Mouse (Mus musculus) cerebellum, postnatal 36 days (tissue): Measurements from ENCODE around the gene Zdhhc1.

Source experiments
- DNase-seq, 2 experiments: peaks; one replicate each; pipeline ENCODE4 v3.0.0; 2021 to 2022; ENCODE audit warnings: mixed read lengths in 2 of 2

Zdhhc1 gene

DNA sequence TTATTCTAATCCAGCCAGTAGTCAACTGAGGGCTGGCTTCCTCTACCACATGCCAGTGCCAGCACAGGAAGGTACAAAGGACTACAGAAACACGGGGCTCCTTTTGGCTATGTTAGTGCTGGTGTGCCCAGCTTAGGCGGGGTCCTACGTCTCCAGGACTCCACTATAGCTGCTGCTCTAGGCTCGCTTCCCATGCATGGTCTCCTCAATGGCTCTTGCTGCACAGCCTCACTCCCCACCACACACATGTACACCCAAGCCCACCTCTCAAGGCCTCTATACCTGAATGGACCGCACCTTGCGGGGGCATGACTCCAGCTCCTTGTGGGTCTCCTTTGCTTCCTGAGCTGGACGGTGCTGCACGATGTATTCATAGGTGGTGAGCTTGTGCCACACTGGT is 21.0 kb downstream of the Zdhhc1 start:
- DNase-seq, result no peak

DNA sequence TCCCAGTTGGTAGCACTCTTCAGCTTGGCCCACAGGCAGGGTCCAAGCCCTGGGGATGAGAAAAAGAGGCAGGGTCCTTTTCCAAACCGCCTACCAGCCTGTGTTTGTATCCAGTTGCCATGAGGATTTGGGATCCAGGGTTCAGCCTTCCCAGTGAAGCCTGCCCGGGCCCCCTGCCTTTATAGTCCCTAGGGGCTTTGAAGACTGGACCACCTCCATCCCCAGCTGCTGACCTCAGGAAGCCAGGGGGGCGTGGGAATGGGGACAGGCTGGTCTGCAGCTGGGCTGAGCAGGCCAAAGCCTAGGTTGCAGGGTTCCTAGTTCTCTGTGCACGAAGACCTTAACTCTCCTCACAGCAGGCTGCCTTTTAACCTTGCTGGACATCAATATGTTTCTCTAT is 21.4 kb downstream of the Zdhhc1 start:
- no peak for DNase-seq

DNA sequence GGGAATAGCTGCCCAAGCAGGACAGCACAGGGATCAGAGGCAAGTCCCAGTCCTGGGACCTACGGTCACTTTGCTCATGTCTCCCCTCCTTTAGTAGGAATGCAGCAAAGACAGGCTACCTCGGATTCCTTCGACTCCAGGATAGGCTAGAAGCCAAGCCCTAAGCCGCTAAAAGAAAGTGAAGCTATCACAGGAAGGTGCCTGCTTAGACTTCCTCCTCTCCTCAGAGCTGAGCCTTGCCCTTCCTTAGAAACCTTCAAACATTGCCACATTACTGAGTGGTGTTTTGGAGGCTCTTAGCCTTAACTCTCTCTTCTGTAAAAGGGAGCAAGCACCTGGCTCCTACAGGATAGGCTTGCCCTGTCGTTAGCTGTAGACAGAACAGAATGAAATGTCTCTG is 22.0 kb downstream of the Zdhhc1 start:
- no peak for DNase-seq

DNA sequence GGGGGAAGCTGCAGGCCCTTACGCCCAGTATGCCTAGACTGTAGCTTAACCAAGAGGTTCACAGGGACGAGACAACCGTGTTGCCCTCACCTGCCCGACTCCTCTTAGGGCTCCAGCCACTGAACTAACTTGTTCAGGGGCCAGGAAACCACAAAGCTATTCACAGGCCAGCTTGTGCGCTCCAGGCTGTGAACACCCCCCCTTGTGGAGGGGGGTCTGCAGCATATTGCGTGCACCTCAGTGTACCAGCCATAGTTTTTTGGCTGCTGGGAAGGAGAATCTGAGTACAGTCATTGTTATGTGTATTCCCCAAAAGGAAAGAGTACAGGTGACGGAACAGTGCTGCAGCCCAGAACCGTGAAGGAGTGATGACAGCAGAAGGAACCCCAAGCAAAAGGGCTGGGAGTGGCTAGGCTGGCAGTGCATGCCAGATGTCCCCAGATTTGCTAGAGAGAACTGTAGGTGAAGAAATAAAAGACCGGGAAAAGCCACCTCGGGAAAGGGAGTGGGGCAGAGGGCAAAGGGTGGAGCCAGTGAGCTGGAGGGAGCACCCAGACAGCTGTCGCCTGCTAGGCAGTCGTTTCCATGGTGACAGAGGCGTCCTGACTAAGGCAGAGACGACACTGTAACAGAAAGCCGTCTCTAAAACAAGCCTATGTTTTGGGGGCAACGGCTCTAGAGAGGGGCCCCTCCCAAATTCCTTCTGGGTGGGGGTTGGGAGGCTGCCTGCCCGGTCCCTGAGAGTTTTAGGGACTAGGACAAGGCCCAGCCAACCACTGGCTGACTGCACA is 22.7 kb downstream of the Zdhhc1 start:
- DNase-seq, result no peak

DNA sequence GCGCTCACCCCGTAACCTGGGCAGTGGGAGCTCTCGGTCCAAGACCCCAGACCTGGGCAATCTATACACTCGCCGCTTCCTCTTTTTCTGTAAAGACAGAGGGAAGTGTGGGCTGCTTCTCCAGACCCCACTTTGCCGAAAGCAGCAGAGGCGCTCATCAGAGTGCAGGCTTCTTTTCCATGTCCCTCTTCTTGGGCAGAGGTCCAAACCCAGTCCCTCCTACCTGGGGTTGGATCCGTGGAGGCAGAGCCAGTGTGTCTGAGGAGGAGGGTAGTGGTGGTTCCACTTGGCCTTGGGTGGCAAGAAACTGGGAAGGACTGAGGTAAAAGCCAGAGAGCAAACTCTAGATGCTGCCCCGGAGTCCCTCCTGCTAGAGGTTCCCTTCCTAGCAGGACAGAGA is 23.7 kb downstream of the Zdhhc1 start:
- no peak for DNase-seq

DNA sequence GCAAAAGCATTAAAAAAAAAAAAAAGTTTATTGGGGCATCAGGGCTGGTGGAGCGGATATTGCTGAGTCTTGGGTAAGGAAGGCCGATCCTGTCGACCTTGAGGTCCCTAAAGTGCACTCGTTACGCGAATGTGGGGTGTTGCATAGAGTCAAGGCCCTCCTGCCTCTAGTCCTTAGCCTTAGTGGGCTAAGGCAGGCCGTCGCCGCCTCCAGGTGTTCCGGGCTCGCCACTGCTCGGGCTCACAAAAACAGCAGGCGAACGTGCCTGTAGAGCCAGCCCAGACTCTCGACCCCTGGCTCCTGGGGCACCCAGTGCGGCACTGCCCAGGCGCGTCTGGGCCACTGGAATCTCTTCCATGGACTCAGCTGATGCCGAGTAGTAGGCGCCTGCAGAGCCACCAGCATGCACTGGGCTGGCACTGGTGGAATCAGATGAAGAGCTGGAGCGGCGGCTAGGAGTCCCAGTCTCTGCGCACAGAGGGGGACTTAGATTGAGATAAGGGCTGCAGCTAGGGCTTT is 24.2 kb downstream of the Zdhhc1 start:
- no peak for DNase-seq

DNA sequence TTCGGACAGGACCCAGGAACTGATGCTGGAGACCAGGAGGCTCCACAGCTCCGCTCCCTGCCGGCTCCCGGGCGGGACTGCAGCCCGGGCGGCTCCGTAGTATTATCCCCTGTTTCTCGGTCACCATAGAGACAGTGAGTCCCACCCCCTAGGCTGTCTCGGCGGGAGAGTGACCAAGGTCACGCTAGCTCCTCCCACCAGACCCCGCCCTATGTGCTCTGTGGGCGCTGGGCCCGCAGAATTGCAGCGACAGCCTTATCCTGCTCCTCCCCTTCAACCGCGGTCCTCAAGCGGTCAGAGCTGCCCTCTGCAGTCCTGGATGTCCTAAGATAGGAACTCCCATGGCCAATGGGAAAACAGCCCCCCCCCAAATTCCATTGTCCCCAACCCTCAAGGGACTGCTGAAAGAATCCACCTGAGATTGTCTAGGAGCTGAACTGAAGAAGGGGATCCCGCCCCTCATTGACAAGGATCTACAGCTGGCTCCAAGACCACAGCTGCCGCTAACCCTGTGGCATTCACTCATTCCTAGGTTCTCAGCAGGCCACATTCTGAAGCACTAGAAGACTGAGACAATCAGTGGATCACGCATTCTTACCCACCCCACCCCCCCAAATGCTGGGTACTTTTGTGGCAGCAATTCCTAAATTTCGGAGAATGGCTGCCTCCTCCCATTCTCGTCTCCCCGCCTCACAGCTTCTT is 25.2 kb downstream of the Zdhhc1 start, which contains the start of gene Tppp3:
Gene Tppp3 (minus strand): TSS at position 213 of the 702 bp plus-strand sequence.
- peak; percentile 87 to 91 for DNase-seq

DNA sequence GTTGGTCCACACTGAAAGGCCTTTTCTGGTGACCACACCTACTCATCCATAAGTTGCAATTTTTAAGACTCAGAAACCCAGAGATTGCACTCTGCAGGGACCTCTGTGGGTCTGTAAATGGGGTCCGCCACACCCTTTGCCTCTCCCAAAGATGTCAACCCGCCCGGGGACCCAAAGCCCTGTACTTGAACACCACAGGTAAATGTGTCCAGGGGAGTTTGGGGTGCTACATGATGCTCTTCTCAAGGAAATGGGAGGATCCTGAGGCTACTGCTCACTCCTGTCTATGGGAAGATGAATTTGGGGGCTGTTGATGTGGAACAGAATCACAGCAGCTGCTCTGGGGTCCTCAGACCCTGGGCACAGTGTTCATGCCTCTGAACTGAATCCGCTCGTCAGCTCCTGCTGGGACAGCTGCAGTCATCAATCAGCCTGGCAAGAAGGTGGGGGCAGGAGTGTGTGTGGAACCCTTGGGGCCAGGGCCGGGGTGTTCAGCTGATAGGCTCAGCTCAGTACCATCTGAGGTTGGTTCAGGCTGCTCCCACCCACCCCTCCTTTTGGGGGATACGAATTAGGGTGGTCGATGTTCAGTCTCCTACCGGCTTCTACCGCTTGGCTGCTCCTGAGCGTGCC is 25.9 kb downstream of the Zdhhc1 start:
- peak in 1 of 2 experiments; percentile 22 for DNase-seq

DNA sequence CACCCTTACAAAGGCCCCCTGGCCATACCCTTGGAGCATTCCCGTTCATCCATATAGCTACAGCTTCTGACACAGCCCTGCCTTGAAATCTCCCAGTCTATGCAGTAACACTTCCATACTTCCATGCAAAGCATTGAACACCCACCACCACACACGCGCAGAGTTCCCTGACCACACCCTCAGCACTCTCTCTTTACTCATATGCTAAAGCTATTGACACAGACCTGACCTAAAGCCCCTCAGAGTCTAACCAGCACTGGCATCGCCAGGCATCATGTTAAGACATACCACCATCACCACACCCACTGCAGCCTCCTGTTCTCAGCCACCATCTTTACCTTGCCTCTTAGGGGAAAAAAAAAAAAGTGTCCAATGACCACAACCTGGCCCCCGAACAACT is 26.4 kb downstream of the Zdhhc1 start:
- no peak for DNase-seq

DNA sequence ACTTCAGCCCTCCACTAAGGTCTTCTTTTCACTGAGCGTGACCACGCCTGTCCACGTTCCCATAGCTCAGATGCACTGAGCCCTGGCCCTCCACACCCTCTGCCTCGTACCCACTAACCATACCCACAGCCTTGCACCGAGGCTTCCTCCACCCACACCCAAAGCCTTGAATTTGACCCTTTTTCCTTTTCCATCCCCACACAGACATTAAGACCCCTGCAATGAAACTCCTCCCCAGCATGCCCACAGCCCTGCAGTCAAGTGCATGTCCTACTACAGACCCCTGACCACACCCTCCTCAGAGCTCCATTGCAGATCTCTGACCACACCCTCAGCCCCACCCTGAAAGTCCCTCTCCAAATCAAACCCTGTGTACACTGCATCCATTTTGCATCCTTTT is 26.9 kb downstream of the Zdhhc1 start:
- DNase-seq, result no peak

DNA sequence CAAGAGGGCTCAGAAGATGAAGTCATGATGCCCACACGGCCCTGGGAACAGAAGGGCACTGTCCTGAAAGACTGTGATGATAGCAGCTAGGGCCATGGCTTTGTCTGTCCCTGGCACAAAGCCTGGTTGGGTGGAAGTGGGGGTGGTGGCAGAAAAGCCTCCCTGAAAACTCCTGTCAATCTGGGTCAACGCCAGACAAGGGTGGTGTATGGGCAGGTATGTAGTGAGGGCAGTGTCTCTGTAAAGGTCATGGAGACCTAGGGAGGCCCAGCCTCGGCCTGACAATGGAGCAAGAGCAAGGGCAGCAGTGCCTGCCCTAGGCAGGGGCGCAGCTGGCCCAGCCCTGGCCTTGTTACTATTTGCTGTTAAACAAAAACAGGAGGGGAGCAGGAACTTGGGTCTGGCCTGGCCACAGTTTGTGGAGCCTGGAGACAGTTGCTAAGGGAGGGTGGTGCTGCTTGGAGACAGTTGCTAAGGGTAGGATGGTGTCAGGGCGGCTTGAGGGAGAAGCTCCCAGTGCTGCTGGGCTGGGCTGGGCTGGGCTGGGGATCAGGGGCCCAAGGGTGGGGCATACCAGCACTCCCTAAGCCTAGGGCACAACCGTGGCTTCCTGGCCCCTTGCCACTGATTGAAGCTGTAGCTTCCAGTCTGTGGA is 27.5 kb downstream of the Zdhhc1 start:
- DNase-seq, result peak; percentile 64 to 68

DNA sequence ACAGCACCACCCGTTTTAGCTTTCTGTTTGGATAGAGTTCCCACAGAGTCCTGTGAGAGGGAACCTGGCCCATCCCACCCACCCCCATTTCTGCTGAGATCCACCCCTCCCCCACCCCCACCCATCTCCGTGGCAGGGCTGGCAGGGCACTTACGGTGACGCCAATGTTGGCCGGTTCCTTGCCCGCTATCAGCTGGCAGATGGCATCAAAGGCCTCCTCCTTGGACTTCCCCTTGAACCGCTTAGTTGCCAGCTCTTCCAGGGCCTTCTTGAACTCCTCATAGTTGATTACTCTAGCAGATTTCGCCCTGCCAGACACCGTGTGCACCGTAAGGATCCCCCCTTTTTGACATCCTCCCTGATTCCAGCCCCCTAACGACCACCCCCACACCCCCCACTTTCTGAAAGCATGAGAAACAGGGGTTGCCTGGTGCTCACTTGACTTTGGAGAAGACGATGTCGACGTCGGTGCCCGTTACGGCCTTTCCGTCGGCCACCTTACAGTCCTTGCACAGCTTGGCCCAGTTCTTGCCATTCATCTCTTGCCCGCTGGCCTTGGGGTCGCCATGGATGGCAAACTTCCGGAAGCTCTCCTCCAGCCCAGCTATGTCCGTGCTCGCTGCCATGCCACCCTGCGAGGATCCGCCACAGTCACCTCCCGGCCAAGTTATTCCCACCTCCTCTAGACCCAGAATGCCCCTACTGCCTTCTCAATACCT is 28.5 kb downstream of the Zdhhc1 start:
- peak; percentile 47 to 56 for DNase-seq

DNA sequence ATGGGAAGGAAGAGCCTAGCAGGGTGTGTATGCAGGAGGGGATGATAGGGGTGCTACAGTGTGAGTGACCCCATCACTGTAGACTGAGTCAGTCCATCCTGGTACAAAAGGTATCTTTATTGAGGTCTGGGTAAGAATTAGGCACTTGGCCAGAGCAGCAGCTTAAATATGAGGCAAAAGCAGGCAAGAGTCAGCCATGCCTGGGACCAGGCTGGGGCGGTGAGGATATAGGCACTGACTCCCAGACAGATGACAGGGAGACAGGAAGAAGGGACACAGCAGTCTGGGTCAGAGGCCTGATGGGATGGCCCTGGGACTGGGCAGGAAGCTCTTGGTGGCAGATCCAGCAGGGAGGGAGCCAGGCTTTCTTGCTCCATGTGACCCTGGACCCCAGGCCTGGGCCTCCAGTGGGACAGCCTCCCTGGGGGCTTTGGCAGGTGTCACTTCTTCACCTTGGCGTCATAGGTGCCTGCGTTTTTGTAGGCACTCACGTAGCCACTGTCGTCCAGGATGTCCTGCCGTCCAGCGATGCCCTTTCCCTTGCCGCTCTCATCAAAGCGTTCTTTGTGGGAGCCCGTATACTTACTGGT is 29.2 kb downstream of the Zdhhc1 start:
- peak in 1 of 2 experiments; percentile 39 for DNase-seq

DNA sequence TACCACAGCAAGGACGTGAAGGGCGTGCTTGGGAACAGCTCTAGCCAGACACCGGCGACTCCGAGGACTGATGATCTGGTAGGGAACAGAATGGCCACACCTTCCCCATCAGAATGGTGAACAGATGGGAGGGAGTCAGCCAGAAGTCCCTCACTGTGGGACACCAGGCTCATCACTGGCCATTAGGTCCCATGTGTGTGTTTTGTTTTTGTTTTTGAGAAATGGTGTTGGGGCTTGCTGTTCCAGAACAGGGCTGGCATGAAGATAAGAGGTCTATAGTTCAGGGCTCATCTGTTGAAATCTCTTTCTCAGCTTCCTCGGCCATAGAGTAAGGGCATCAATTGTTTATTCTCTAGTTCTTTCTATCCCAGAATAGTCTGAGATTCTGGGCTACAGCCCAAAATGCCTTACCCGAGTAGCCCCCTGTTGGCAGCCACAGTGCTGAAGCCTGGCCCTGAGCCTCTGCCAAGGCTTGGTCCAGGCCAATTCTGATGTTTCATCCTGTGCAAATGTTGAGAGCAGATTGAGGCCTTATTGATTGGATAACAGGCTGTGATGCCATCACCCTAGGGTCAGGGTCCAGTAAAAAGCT is 29.9 kb downstream of the Zdhhc1 start:
- peak; percentile 82 to 85 for DNase-seq

DNA sequence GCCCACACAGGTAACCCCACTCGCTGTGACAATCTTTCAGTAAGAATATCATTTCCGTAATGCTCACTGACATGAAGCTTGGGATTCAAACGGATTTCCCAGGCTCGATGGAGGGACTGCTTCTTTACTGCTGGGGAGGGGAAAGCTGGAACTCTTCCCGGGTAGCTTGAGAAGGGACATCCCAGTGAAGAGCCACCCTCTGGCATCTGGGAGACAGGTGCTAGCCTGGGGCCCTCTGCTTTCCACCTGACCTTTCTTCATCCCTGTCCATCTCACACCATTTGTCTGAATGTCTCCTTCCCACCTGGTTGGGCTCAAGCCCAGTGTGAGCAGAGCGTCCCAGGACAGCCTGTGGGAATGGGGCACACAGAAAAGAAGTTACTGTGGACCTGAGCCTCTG is 30.5 kb downstream of the Zdhhc1 start:
- no peak for DNase-seq

DNA sequence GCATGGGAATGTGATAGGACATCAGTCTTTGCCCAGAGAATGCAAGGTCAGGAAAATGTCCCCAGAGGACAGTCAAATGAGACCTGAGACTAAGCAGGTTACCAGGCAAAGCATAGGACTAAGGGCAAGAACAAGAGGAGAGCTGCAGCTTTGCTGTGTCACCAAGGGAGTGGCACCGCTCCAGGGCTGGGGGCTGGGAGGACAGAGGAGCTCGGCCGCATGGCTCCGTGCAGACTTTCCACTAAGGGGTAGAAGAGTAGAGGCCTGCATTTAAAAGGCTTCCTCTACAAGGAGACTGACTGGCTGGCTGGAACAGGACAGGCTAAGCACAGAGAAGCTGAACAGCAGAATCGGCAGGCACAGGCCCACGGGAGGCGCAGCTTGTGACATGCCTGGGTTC is 32.1 kb downstream of the Zdhhc1 start:
- peak in 1 of 2 experiments; percentile 56 for DNase-seq

DNA sequence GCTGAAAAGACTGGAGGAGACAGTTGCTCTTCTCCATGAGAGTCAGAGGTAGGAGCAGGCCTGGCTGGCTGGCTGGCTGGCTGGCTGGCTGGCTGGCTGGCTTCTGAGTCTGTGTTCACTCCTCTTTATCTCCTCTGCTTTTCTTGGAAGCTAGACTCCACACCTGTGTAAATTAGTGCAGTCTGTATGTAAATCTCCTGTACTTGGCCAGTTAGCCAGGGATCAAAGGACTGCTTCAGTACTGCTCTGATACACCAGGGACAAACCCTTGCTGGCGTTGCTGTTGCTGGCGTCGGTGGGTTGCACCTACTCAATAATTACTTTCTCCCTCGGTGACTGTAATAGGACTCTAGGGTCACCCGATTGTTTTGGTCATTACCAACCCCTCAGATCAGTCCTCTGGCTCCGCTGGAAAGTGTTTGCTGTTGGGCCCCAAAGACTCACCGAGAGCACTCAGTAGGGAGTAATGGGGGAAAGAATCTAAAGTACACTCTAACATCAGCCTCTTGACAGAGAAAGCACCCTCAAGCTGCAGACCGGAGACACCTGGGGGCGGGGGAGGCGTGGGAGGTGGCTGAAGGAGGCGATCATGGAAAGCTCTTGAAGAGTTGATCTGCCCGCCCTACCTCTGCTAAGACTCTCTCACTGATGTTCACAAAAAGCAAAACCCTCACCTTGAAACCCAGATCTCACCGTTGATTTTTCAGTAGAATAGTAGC is 35.5 kb downstream of the Zdhhc1 start:
- no peak for DNase-seq

DNA sequence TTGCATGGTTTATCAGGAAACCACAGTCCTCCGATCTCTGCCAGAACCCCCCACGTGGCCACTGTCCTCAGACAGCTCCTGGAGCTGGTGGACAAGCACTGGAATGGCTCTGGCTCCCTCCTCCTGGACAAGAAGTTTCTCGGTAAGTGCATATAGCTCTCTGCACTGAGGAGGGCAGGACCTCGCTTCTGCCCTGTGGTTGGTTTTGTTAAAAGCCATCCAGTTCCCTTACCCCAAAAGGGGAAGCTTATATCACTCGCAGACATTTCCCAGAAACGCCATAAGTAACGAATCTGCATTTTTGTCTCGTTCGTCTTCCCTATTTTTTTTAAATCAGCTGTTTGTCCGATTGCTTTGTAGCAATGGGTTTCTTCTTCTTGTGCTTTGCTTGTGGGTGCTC is 41.5 kb downstream of the Zdhhc1 start:
- no peak for DNase-seq

DNA sequence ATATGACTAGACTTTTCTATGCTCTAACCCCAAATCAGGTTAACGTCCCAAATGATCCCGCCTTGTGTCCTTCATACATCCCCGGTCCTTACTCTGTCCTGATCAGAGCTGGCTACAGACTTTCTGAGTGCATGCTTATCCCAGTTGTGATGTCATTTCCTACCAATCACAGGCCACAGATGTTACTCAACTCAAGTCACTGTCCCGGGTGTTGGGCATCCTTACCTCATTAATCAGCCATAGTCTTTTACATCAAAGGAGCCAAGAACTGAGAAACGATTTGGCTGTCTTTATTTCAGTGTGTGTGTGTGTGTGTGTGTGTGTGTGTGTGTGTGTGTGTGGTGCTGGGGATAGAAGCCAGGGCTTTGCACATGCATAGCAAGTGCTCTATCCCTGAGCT is 42.6 kb downstream of the Zdhhc1 start:
- no peak for DNase-seq

DNA sequence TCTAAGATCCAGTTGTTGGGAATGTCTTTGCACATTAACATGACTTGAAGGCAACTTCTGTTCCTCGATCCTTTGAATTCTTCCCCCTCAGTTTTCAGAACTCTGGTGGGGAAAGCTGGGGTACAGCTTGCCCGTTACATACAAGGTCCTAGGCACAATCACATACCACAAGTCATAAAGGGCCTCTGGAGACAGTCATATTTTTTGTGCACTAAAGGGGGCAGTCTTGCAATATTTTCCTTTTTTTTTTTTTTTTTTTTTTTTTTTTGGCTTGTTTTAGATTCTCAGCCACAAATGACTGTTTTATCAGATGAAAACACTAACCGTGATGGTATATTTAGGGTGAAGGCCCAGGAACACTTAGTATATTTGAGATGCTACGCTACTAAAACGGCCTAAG is 43.4 kb downstream of the Zdhhc1 start:
- DNase-seq, result no peak
